Mouse (Mus musculus) thymus, postnatal 10 days (tissue): ENCODE data around the gene Jmy.

Experiments used
- DNase-seq, 2 experiments: peaks; one replicate each; pipeline ENCODE4 v3.0.0; 2021; ENCODE audit warnings: low spot score in 2 of 2

Jmy gene

DNA sequence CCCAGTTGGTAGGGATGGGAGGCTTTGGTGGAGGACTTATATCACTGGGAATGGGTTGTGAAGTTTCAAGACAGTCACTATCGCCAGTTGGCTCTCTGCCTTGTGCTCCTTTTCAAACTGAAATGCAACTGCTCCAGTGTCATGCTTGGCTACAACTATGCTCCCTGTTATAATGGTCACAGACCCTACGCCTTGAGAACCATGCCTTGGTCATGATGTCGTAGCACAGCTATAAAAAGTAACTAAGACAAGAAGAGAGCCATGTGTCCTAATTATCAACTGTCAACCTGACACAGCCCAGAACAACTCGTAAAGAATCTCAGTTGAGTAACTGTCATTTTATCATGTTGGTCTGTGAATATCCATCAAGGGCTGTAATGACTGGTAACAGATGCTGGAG, 41.0 kb downstream of the Jmy start:
- DNase-seq, result no peak

DNA sequence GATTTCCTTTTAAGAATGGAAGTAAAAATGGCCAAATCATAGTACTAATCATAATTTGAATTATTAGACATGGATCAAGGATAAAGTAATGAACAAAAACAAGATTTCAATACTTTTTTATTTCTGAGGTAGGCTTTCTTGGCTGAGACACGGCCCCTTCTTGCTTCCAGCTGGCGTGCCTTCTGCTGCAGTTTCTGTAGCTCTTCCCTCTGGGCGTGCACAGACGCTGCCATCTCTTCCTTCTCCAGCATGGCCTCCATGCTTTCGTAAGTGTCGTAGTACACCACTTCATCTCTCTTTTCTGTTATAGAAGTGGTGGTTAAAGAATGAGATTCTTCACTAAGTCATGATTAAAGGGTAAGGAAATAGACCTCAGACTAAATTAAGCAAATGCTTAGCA, 46.3 kb downstream of the Jmy start:
- DNase-seq, result no peak

DNA sequence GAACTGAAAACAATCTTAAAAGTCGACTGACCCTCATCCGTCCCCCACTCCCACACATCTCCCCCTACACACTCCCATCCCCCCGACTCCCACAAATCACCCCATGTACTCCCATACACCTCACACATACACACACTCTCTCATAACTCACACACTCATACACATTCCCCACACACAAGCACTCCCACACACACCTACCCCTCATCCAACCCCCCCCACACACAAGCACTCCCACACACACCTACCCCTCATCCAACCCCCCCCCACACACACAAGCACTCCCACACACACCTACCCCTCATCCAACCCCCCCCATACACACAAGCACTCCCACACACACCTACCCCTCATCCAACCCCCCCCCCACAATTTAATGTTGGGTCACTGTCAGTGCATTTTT, 59.4 kb downstream of the Jmy start:
- DNase-seq, result no peak

DNA sequence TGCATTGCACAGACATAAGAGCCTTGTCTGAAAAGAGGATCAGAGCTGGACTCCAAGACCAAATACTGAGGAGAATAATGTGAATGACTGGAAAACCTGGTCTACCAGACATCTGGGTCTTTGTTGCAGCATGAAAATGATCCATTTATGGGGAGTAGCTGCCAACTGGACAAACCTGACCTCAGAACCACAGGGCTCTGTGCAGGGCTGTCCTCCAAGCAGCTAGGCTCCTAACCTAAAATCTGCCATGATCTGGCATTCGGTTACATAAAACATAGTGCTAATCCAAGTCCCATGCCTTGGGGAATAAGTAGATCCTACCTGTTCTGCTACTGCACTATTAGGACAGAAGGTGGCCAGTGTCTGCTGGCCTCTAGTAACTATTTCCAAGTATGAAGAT, 70.4 kb downstream of the Jmy start:
- no peak for DNase-seq

DNA sequence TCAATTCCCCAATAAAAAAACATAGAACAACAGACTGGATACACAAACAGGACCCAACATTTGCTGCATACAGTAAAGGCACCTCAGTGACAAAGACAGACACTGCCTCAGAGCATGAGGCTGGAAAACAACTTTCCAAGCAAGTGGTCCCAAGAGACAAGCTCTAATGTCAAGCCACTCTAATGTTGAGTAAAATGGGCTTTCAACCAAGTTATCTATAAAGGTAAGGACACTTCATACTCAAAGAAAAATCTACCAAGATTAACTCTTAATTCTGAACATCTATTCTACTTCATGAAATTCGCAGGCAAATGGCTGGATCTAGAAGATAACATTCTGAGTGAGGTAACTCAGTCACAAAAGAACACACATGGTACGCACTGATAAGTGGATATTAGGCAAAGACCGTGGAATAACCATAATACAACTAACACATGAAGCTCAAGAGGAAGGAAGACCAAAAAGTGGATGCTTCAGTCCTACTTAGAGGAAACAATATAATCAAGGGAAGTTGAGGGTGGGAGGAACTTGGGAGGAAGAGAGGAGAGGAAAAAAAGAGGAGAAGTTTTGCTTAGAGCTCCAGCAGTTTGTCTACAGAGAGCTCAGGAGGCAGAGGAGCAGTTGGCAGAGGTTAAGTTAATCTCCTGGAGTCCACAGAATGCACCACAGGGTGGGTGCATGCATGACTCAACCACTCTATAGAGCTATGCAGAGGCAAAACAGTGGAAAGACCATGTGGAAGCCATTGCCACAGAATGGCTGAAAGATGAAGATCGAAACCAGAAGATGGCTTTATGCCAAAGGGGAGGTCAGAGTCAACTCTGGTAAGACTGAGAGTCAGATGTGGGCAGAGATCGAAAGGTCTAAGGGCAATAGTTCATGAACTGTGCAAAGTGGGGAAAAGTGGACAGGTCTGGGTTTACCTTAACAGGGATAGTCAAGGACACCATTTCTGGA, 71.4 kb downstream of the Jmy start:
- DNase-seq, result no peak

DNA sequence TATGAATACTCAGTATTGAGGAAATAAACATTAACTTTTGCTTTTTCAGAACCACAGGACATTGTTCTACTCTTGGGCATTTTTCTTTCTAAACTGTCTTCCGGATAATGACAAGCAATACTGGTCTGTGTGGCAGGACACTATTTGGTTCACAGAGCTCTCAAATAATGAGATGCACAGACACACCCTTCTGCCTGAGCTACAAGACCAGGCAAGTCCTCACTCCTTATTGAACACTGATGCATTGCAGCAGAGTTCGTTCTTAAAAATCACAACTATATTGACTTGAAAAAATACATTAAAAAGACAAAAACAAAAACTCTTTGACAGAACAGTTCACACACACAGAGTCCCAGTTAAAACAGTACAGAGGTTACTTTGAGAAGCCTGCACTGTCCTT, 76.4 kb downstream of the Jmy start:
- no peak for DNase-seq

DNA sequence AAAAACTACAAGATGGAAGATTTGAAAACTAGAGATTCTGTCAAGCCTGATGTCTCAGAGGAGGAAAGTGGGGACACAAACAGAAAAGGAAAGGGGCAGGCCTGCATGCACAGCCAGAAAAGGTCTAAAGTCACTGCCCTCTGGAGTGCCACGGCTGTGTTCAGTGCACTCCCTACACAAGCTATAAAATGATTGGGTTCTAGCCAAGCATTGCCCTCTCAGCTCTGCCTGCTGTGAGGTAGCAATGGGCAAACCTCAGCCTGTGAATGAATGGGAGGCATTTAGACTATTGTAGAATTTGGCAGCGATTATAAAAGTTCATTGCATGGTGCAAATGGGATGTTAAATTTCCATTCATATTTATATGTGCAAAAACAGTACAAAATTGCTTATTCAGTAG, 79.8 kb downstream of the Jmy start:
- DNase-seq, result no peak

DNA sequence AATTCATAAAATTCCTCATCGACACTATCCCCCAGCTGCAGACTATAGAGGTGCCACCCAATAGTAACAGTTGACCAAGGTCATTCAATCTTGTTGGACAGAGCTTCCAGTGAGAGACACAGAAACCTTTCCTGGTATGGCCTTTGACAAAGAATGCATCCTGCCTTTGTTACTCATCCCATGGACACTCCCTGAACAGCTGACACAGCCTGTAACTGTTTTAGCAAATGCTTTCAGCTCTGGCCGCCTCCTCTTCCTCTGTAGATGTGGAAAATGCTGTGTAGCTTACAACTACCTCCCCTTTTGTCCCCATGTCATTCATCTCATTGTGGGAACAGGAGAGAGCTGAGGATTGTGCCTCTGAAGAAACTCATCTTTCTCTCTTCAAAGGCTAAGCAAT, 81.3 kb downstream of the Jmy start:
- no peak for DNase-seq

DNA sequence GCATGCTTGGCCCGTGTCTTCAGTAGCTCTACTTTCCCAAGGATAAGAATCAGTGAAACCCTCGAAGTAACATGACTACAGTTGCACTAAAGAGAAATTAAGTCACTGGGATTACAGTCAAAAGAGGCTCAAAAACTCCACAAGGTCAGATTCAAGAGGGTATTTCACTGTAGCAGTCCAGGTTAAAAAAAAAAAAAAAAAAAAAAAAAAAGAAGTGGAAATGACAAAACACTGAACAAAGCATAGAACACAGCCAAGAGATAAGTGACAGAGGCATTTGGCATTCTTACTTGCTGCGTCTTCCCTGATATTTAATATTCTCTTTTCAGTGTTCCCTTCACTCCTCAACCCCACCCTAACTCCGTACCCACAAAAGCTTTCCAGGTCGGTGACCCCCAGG, 84.6 kb downstream of the Jmy start:
- DNase-seq, result no peak

DNA sequence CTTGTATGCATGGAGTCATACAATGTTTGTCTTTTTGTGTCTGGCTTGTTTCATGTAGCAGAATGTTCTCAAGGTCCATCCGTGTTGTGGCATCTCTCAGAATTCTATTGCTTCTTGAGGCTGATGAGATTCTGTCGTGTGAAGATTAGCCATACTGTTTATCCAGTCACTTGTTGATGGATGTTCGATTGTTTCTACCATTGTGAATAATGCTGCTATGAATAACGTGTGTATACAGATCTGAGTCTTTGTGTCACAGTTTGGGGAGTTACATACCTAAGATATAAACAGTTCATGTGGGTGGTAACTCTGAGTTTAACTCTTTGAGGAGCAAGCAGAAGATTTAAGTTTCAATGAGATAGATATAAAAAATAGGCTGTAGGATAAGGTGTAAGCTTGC, 89.3 kb downstream of the Jmy start:
- DNase-seq, result no peak

DNA sequence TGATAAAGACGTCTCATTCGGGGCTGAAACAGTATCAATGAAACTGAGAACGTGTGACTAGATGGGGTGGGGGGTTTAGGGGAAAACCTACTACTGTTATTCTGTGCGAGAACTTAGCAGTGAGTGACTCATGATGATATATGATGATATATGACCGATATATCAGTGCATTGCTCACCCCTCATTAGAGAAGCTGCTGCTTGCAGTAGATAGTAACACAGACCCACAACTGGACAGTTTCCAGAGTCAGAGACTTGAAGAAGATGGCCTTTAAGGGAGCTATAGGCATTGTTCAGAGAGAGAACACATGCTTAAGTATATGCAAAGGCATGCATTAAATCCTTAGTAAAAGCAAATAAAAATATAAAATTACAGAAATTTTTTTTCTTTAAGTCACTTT, 92.8 kb downstream of the Jmy start:
- DNase-seq, result no peak

DNA sequence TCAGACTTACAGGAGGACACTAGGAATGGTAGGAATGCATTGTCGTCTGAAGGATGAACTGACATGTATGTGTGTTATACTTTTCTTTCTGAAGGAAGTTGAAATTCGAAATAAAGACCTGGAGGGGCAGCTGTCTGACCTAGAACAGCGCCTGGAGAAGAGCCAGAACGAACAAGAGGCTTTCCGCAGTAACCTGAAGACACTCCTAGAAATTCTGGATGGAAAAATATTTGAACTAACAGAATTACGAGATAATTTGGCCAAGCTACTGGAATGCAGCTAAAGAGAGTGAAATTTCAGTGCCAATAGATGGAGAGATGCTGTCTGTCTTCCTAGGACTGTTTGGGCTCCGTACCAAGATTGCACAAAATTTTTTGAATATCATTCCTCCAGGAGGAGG, 97.7 kb downstream of the Jmy start:
- no peak for DNase-seq

DNA sequence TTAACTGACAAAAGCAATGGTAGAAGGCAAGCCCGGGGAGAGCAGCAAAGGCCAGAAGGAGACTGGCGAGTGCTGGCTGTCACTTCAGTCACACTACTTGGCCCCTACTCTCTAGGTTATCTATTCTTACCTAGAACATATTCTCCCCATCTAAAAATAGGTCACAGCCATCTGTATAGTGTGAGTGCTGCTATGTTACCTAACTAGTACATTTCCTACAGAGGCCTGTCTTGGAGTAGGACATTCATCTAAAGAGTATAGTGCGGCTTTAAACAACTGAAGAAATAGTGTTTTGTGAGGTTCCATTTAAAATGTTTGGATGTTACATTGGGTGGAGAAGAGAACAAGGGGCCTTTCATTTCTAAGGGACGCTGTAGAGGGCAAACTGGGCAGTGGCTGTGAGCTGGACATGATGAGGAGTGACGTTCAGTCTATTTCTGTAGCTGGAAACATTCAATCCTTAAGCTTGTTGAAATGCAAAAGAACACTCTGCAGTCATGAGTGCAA, 99.8 kb downstream of the Jmy start:
- DNase-seq, result no peak

DNA sequence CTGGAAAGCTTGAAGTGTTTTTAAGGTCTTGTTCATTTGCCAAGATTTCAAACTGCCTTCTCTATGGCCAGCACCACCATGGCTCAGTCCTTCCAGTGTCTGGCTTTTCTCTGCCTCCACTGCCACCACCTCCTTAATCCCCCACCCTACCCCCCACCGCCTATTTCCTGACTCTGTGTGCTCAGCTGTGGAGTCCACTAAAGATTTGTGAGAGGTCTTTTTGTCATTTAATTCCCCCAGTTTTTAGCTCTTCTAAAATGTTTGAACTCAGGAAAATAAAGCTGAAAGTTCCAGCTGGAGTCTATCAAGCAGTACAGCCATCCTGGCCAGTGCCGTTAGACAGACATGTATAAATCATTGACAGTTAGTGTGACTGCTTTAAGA, 110.4 kb downstream of the Jmy start:
- no peak for DNase-seq

DNA sequence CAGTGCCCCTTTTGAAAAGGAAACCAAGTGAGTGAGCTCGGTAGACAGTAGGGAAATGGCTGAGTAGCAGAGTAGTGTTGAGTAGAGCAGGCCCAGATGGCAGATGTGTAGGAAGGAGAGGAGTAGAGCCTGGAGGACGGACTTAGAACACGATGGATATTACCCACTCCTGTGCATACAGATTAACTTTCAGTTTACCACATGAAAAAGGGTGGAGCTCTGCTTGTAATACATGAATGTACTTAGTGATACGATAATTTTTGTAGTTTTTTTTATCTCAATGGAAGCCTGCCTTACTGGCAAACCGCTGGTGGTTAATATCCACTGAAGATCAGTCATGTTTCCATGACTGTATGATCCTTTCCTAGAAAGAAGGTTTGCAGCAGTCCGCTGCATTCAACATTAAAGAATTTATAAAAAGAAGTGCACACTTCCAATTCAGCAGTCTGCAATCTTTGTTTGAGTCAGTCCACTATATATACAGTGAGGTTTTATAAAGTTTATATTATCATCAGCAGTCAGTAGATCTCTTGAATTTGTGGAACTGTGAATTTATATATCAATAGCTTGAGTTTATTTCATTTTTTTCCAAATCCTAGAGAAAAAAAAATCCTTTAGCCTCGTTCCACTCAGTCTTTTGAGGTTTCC, 110.9 kb downstream of the Jmy start:
- no peak for DNase-seq

DNA sequence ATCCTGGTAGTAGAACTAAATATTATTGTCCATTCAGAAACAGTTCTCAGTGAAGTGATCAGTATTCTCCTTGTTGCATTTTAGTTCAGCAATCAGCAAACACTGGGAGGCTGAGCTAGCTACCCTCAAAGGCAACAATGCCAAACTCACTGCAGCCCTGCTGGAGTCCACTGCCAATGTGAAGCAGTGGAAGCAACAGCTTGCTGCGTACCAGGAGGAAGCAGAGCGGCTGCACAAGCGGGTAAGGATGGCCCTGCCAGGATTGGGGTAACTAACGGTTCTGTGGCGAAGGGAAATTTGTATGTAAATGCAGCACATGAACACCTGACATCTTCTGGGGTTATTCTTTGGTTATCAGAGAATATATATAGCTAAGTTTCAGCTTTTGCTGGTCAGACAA, 112.2 kb downstream of the Jmy start:
- DNase-seq, result no peak

DNA sequence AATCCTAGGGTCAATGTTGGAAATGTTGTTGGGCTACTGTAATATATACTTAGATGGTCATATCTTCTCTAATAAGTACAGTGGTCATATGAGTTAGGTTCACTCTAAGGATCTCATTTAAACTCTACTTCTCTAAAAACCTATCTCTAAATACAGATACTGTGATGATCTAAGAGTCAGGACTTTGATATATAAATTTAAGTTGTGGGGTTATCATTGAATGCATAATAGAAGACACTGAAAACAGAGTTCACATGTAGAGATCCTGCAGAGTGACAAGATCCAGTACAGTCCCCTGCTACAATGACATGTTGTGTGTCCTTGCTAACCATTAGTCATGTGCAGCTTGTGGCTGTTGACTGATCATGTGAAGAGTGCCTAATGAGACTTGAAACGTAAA, 114.5 kb downstream of the Jmy start:
- no peak for DNase-seq

DNA sequence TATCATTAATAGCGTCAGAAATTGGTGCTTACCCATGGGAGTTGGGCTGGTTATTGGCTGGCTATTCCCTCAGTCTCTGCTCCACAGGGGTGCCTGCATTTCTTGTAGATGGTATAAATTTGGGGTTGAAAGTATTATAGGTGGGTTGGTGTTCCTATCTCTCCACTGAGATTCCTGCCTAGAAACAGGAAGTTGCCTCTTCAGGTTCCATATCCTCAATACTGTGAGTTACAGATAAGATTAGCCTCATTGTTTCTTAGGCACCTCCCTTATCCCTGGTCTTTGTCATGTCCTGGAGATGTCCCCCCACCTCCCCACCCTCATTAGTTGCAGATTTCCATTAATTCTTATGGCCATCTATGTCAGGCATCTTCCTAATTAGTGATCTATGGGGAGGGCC, 115.1 kb downstream of the Jmy start:
- DNase-seq, result no peak

DNA sequence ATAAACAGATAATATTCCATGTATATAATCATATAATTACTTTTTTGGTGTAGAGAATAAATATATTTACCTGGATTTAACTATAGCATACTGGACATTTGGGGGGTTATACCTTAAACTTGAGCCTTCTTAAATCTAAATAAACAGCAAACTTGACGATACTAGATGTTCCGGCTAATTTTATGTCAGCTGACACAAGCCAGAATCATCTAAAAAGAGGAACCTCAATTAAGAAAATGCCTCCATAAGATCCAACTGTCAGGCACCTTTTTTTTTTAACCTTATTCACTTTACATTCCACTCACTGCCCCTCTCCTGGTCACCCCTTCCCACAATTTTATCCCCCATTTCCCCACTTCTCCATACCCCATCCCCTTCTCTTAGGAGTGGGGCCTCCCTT, 116.0 kb downstream of the Jmy start:
- no peak for DNase-seq

DNA sequence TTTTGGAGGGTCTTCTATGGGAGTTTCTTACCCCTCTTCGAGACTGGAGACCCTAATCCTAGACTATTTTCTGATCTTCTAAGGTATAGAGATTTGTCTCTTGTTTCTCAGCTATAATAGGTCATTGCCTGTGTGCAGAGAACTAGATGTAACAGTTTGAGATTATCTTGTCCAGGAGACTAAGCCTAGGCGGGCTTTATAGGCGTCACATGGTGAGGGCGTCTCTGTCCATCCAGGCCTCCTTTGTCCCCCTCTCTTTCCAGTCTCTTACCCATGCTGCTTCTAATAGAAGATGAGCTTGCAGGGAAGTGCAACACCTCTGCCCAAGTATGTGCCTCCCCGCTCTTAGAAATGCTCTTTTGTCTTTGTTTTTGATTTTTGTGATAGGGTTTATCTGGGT, 116.5 kb downstream of the Jmy start:
- DNase-seq, result no peak

DNA sequence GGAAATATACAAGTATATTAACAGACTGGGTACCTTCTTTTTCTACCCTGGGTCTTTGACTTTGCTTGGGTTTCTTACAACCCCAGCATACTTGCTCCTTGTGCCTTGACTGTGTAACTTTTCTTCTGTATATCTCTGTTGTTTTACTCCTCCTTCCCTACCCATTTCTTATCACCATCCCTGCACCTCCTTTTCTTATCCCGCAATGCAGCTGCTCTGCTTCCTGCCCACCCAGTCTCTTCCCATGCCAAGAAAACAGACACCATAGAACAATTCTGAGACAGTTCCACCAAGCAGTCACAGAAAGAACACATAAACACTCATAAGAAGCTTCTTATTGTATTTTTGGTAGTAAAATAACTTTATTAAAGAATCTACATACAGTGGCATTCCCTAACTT, 118.3 kb downstream of the Jmy start:
- no peak for DNase-seq

DNA sequence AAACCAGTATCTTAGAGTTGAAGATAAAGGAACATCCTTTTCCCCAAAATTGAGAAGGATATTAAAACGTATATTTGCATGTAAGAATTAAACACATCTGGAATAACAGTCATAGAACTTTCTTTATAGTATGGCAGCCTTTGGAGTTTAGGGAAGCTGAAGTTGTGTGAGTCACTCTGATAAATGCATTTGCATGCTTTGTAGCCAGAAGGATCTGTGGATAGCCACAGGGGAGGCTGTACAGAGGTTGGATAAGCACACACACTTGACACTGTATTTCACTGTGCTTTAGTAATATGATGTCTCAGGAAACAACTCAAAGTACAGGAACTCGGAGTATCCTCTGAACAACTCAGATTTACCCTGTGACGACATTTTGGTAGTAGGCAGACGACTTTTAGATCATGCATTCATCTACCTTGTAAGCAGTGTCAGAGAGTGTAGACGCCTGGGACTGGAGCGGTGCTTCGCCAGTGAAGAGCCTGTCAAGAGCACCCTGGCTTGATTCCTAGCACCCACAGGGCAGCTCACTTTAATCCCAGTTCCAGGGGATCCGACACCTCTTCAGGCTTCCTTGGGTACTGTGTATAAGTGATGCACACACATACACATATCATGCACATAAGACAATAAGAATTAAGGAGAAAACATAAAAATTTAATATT, 119.1 kb downstream of the Jmy start:
- DNase-seq, result no peak
